Mouse (Mus musculus): ENCODE data around the gene Sspo.

DNA sequence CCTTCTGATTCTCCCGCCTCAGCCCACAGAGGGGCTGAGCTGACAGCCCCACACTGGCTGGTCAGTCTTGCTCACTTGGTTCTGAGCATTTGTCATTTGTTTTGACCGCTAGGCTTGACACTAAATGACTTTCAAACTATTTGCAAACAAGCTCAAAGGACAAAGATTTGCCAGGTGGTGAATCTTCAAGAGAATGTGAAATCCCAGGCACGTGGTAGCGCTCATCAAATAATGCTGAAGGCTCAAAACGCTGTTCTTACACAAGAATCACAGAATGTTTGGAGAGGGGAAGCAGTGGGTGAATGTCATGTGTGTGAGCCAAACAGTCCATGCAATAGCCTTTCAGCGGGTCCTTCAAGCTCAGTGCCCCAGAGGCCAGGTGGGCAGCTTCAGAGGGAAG is 13.4 kb upstream of the Sspo start:
- no peak for TF ChIP-seq CTCF (IDR thresholded peaks at IDR 0.05; ENCODE audit: control insufficient read depth, insufficient read depth, low read length)
- TF ChIP-seq POLR2A (IDR thresholded peaks at IDR 0.05; ENCODE audit: borderline replicate concordance, control insufficient read depth, low read depth, low read length): no peak

All from bone marrow, adult 2 months (tissue).